Mouse (Mus musculus) thymus, postnatal 14 days (tissue): ENCODE results near the gene Chst15.

Experiments
- DNase-seq: peaks from one replicate; pipeline ENCODE4 v3.0.0; 2021

Gene Chst15

DNA sequence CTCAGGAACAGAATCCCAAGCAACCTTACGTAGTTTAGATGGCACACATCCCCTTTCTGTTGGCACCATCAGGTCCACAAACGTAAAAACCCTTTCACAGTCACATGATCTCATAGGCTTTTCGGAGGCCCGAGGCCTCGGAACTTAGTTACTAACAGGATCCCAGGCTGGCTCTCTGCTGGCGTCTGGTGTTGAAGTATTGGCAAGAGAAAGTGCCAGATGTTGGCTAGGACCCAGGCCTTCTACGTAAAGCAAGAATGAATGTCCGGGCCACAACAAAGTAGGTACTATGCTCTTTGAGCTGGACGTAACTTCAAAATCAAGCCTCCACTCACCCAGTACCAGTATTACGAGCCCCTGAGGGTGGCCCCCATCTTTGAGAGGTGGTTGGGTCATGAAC lies 103.0 kb downstream of the Chst15 start:
- no peak for DNase-seq

DNA sequence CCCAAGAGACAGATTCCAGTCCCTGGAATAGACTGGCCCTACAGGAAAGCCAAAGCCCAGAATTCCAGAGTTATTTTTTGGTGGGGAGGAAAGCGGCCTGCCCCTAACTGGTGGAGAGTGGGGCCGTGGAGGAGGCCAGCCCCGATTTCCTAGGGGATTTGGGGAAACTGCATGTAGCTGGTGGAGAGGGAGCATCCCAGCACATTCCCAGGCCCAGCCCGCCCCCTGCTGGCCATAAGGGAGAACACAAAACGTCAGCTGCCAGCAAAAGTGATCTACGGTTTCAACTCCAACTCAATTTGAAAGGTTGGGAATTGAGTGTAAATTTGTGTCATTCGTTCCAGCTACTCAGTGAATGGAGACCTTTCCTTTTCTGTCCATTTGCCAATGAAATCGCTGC lies 103.6 kb downstream of the Chst15 start:
- no peak for DNase-seq

DNA sequence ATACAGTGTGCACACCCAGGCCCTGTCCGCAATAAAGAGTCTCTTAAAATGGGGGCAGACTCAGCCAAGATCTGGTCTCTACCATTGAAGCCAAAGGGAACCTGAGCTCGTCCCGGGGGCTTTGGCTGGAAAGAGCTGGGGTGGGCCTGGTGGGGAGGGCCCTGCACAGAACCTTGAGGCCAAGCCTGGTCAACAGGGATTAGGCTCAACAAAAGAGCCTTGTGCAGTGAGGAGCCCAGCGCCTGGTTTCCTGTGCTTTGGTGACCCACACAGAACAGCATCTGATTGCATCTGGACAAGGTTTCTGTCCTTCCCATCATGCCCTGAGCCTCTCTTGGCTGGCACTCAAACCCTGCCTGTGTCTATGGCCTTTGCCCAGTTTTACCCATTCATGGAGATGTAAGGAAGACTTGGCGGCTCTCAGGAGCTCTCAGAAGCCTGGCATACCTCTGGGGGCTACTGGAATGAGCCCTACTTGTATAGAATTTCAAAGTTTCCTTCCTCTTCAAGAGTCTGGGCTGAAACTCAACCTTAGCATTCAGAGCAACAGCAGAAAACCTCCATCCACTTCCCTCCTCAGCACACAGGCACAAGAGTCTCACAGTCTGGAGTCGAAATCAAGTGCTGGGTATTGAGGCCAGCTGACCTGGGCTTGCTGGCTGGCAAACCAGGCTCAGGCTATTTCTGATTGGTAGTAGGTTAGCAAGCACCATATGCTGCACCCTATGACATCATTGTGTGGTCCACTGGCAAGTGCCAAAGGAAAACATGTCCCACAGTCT lies 104.9 kb downstream of the Chst15 start:
- DNase-seq, result no peak

DNA sequence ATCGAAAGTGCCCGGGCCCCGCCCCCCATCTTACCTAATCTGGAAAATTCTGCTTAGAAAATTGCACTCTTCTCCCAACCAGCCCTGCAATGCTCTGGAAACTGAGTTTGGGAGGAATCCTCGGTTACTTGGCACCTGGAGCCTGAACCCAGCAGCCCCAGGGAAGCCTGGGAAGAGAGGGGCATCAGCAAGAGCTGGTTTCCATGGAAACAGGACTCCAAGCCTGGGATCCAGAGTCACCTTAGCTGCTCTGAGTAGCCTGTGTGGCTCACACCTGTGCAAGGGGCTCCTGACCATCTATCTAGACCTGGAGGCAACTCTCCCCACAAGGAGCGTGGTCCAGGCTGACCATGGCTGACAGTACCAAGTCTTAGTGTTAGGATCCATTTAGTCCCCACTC lies 106.4 kb downstream of the Chst15 start:
- no peak for DNase-seq

DNA sequence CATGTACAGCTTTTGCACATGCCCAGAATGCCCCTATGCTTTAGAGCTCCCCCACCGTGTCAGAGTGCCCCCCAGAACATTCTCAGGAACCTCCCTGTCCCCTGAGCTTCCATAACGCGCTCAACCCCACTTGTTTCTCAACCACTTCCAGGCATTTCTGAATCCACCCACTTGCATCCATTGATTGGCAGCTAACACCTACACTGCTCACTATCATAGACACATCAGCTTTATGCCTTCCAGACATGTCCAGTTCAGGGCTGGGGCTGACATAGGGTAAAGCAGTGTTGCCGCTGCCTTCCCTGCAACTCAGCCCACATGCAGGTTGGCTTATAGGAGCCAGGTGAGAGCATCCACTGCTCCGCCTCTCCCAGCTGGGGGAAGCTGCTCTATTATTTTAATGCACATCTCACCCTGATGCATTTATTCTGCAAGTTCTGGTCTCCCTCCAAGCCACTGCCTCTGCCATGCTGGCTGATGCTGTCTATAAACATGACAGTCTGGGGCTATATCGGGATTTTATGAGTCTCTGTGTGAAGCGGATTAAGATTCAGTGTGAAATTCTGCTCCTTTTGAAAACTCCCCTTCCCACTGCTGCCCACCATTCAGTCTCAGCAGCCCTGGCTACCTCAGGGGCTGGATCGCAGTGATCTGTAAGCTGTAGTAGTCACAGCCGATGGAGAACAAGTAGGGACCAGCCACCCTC lies 107.9 kb downstream of the Chst15 start:
- DNase-seq, result no peak

DNA sequence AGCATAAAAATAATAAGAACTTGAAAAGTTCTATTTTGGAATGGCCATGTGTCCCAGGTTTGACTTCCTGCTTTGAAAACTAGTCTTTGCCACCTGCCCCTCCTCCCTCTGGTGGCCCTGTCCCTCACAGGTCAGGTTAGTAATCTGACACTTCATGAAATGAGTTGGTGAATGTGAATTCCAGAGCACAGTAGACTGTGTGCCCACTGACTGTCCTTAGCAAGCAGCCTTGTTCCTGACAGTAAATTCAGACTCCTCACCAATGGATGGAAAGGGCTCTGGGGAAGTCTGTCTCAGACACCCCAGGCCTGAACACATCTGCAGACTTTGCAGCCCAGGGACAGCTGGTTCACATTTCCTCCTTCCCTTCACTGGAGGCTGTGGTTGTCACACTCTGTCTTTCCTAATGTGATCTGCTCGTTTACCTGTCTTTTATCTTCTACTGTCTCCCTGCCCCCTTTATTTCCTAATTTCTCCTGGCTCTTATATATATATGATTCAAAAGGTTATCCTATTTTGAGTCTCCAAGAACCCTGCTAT lies 112.9 kb downstream of the Chst15 start:
- DNase-seq, result no peak

DNA sequence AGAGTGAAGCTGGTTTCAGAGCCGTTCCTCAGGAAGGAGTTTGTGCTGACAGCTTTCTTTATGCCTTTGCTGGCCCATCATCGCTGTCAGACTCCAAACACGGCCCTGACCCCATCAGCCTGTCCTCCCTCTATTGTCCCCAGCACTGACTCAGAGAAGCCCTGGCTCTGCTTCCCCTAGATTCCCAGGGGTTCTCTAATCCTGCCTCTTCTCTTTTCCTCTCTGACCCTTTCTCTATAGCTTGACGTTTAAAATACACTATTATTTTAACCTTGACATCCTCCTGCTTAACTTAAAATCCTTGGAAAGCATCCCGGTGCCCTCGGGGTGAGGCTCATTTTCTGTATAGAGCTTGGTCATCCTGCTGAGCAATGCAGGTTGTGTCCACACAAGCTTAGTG lies 117.3 kb downstream of the Chst15 start:
- DNase-seq, result no peak

DNA sequence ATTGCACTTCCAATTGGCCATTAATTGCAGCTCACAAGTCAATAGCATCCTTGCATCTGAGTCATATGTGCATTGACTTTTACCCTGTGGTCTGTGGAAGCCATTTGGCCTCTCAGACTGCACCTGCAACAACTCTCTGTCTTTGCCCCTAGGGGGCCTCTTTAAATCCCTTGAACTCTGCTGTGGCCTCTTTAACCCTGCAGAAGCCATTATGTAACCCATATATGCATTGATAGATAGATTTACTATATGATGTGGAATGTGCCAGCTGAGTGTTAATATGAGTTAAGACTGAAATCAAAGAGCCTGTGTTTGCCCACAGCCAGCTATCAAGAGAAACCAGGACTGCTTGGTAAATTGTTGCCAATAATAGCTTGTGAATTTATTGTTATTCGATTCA lies 118.2 kb downstream of the Chst15 start:
- no peak for DNase-seq

DNA sequence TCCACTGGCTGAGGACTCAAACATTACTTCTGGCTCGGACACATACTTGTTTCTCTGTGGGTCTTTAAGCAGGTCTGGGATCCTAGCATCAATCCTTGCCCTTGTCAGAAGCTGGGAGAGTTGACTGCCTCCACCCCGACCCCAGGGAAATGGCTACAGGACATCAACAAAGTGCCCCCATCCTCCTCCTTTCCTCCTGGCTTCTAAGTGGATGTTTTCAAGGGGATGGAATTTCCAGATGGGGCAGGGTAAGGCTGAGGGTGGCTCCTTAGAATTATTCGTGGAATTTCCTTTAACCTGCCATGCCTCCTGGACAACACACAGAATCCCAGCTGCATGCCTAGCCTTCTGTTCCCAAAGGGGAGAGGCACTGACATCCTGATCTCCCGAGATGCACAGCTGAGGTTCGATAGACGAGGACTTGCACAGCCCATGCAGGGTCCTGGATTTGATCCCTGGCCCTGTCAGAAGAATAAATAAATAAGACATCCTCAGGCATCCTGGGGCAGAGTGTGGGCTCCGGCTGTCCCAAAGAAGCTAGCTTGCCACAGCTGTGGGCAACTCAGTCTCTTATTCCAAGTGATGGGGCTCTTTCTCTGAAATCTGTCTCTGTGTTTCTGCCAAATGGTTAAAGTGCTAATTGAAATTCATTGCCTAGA lies 119.1 kb downstream of the Chst15 start:
- no peak for DNase-seq

DNA sequence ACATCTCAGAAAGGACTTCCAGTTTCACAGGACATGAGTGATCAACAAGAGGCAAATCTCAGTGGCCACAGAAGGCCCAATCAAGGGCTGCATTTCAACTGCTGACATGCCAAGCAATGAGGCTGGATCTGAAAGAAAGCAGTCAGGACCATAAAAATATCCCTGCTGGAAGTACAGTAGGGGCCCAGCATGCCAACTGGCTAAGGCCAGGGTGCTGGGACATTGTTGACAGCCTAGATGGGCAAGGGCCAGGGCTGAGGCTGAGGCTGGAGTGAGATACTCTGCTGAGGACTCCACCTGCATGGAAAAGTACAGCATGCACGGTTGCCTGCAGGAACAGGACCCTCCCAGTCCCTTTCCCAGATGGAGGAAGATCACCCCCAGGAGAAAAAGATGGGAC lies 120.4 kb downstream of the Chst15 start:
- no peak for DNase-seq

DNA sequence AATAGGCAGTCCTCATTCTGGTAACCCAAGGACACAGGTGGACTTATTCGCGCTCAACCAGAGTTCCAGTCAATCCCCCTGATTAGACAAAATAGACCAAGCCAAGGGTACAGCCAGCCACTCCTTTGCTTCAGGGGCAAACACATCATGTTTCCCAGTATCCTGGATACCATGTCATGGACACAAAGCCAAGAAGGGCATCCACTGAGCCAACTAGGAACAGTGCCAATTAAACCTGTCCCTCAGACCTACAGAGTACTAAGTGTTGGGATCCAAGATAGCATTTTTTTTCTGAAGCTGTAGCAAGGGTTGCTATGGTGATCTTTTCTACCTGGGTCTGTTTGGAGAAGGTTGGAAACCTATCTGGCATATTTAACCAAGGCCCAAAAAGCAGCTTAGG lies 123.4 kb downstream of the Chst15 start:
- DNase-seq, result no peak

DNA sequence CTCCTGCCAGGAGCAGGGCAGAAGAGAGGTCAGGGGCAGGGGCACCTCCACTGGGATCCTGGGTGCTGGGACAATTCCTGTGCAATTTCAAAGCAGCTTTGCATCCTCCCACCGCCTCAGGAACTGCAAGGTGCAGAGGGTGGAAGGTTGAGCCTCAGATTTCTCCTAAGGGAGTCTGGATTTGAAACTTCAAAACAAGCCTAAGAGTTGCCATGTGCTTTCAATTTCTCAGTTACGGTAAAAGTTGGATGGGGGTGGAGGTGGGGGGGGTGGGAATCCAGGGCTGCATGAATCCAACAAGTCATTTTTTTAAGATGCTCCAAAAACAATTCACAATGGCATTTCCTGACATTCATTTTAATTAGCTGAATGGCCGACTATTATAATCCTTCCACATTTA lies 129.6 kb downstream of the Chst15 start:
- DNase-seq, result no peak
